Mouse (Mus musculus) activated CD4-positive, CD25-positive, alpha-beta regulatory T cell, adult 9 weeks (primary cell): ENCODE measurements around the gene Krtap9-3. TPM values are rescaled to one million over a fixed set of nuclear protein-coding genes. Genes with fewer than 3 reads are reported as not detected.

ENCODE experiments used
- polyA plus RNA-seq: library from polyadenylated mRNA; unstranded; fragments of 100-300 nt; shearing (Covaris generic); gene quantifications from one replicate; pipeline ENCODE4 v1.2.1, GENCODE M21; 2017

Krtap9-3 gene
- not detected for polyA plus RNA-seq

GRCm38 (mm10) chr11:99597742-99598141 is at the start of gene Krtap9-3:
TSS of gene Krtap9-3 (minus strand) at chr11:99598105.

DNA sequence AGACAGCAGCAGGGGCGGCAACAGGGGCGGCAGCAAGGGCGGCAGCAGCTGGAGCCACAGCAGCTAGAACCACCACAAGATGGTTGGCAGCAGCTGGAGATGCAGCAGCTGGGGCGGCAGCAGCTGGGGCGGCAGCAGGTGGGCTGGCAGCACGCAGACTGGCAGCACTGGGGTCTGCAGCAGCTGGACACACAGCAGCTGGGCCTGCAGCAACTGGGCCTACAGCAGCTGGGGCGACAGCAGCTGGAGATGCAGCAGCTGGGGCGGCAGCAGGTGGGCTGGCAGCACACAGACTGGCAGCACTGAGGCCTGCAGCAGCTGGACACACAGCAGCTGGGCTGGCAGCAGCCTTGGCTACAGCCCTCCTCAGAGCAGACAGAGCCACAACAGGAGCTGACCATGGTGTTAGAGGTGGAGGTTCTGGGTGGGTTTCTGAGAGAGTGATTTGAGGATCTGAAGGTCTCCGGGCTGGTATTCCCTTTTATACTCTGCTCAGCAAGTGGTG is 45.8 kb upstream of the Krtap9-3 start, which contains the start of gene Krtap4-7:
Gene Krtap4-7, minus strand, starts transcription at position 455 of the 505 bp plus-strand sequence.

DNA sequence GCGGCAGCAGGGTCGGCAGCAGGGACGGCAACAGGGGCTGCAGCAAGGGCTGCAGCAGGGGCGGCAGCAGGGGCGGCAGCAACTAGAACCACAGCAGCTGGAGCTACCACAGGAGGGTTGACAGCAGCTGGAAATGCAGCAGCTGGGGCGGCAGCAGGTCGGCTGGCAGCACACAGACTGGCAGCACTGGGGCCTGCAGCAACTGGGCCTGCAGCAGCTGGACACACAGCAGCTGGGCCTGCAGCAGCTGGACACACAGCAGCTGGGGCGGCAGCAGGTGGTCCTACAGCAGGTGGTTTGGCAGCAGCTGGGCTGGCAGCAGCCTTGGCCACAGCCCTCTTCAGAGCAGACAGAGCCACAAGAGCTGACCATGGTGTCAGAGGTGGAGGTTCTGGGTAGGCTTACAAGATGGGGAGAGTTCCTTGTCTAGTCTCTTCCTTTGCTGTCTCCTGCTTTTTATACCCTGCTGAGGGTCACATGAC is 36.8 kb upstream of the Krtap9-3 start, which contains the start of gene Krtap4-2:
Gene Krtap4-2, minus strand, starts transcription at position 432 of the 482 bp plus-strand sequence.

DNA sequence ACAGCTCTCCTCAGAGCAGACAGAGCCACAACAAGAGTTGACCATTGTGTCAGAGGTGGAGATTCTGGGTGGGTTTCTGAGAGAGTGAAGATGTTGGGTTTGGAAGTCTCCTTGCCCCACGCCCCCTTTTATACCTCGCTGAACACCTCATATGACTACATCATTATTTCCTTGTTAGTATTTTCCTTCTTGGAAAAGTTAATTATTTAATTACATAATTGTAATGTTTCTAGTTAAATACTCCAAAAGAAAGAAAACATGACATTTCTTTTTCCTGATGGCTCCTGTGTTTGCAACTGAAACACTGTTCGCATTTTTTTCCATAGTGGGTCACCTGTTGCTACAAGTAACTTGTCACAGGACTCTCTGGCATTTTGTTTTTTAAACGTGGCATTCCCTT is 30.2 kb upstream of the Krtap9-3 start, which contains the start of gene Krtap4-1:
Gene Krtap4-1, minus strand, starts transcription at position 101 of the 400 bp plus-strand sequence.

DNA sequence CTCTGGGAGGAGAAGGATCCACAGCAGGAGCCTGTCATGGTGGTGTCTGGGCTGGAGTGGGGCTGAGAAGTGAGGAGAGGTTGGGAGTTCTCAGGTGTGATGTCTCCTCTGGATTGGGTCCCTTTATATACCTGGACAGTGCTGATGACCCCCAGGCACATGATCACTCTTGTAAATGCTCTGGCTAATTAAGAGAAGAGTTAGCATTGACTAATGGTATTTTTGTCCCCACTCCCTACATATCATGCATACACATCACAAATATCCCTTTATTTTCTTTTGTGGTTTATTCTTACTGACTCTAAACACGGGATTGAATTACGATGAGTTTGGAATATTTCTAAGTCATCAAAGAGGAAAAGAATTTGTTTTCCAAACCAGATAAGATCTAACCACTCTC is 22.4 kb upstream of the Krtap9-3 start, which contains the start of gene Gm11562:
Gene Gm11562, minus strand, starts transcription at position 101 of the 400 bp plus-strand sequence.

DNA sequence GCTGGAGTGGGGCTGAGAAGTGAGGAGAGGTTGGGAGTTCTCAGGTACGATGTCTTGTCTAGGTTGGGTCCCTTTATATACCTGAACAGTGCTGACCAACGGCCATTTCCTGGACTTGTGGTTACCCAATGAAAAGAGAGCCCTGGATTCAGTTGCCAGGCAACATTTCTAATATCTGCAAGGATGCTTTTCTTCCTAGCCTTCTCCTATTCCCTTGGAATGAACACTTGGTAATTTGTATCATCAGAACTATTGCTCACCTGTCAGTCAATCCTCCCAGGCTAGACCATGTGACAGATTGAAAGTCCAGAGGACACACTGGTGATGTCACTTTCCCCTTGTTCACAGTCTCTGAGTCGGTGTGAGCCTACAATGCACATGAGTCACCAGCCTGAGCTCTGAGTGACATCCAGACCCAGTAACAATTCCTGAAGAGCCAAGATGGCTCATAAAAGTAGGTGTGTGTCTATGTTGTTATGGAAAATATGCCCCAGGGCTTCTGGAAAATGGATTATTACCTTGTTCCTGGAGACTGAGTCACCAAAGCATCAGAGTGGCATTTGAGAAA is 17.0 kb upstream of the Krtap9-3 start, which contains the start of gene Krtap2-4:
Gene Krtap2-4, minus strand, starts transcription at position 51 of the 568 bp plus-strand sequence.

DNA sequence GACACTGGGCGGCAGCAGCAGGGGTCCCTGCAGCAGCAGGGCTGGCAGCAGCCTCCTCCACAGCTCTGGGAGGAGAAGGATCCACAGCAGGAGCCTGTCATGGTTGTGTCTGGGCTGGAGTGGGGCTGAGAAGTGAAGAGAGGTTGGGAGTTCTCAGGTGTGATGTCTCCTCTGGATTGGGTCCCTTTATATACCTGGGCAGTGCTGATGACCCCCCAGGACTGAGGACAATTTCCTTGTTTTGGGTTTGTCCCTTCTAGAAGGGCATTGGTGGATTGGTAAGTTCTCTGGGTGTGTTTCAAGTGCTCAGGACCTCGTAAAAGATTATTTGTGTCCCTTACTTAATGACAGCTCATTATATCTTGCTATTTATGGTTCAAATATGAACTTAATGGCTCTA is 12.2 kb upstream of the Krtap9-3 start, which contains the start of gene Gm11937:
Gene Gm11937, minus strand, starts transcription at position 101 of the 400 bp plus-strand sequence.

DNA sequence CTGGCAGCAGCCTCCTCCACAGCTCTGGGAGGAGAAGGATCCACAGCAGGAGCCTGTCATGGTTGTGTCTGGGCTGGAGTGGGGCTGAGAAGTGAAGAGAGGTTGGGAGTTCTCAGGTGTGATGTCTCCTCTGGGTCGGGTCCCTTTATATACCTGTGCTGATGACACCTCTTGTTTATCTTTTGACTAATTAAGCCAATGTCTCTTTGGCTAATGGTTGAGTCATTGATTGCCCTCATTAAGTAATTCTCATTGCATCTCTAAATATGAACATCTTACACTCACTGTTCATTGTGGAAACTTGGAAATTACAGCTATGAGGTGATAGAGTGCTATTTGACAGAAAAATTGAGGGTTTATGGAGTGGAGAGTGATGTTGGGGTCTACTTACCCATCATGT is 5.3 kb upstream of the Krtap9-3 start, which contains the start of gene Gm11938:
Gene Gm11938, minus strand, starts transcription at position 101 of the 400 bp plus-strand sequence.

GRCm38 (mm10) chr11:99590981-99591380 is 6.9 kb downstream of the Krtap9-3 start, which contains the start of gene Krtap1-3:
TSS of gene Krtap1-3 (minus strand) at chr11:99591339.

DNA sequence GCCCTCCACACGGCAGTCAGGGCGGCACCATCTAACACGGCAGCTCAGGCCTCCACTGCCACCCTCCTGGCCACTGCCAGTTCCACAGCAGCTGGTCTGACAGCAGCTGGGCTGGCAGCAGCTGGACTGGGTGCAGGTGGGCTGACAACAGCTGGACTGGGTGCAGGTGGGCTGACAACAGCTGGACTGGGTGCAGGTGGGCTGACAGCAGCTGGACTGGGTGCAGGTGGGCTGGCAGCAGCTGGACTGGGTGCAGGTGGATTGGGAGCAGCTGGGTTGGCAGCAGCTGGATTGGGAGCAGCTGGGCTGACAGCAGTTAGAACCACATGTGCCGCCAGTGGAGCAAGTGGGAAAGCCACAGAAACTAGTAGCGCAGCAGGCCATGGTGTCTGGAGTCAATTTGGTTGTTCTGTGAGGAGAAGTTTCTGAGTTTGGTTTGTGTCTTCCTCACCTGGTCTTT is 14.6 kb downstream of the Krtap9-3 start, which contains the start of gene Krtap1-4:
Gene Krtap1-4, minus strand, starts transcription at position 410 of the 460 bp plus-strand sequence.

GRCm38 (mm10) chr11:99580636-99581035 is 17.3 kb downstream of the Krtap9-3 start, which contains the start of gene Krtap1-5:
TSS of gene Krtap1-5 (minus strand) at chr11:99581016.

GRCm38 (mm10) chr11:99566530-99566929 is 31.4 kb downstream of the Krtap9-3 start, which contains the start of gene Krtap3-1:
TSS of gene Krtap3-1 (minus strand) at chr11:99566630.

GRCm38 (mm10) chr11:99559366-99559765 is 38.5 kb downstream of the Krtap9-3 start, which contains the start of gene Gm11939:
TSS of gene Gm11939 (minus strand) at chr11:99559466.

DNA sequence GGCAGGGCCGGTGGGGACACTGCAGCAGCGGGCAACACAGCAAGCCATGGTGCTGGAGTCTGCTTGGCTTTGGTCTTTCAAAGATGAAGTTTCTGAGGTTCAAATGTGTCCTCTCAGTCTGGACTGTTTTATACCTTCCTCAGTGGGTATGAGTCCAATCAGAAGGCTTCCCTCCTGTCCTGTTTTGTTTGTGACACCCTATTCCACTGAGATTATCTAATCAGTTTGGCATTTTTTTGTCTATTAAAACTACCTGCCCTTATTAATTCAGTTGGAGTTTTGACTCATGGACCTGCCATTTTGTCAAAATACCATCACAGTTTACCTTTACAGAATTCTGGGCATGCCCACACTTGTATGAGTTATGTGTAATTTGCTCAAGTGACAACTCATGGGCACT is 41.2 kb downstream of the Krtap9-3 start, which contains the start of gene Krtap3-2:
Gene Krtap3-2, minus strand, starts transcription at position 101 of the 400 bp plus-strand sequence.

GRCm38 (mm10) chr11:99550765-99551164 is 47.1 kb downstream of the Krtap9-3 start, which contains the start of gene Krtap3-3:
TSS of gene Krtap3-3 (minus strand) at chr11:99550865.

Other genes with a start within 250 kb of the Krtap9-3 start
- not detected for gene Krt27, start 247.0 kb downstream of the Krtap9-3 start, polyA plus RNA-seq
- not detected for gene Krt28, start 223.2 kb downstream of the Krtap9-3 start, polyA plus RNA-seq
- 12.6 TPM for gene Krt10, start 208.7 kb downstream of the Krtap9-3 start, polyA plus RNA-seq
- gene Krt12, start 175.8 kb downstream of the Krtap9-3 start, polyA plus RNA-seq, result not detected
- gene Krt20, start 160.0 kb downstream of the Krtap9-3 start, polyA plus RNA-seq, result not detected
- gene Krt23, start 105.0 kb downstream of the Krtap9-3 start, polyA plus RNA-seq, result not detected
- not detected for gene Krt39, start 76.8 kb downstream of the Krtap9-3 start, polyA plus RNA-seq
- gene Krt40, start 54.9 kb downstream of the Krtap9-3 start, polyA plus RNA-seq, result not detected
- not detected for gene Krtap3-3, start 47.2 kb downstream of the Krtap9-3 start, polyA plus RNA-seq
- not detected for gene Krtap3-2, start 41.3 kb downstream of the Krtap9-3 start, polyA plus RNA-seq
- gene Gm11939, start 38.6 kb downstream of the Krtap9-3 start, polyA plus RNA-seq, result not detected
- gene Krtap3-1, start 31.5 kb downstream of the Krtap9-3 start, polyA plus RNA-seq, result not detected
- not detected for gene Krtap1-5, start 17.1 kb downstream of the Krtap9-3 start, polyA plus RNA-seq
- not detected for gene Krtap1-4, start 14.5 kb downstream of the Krtap9-3 start, polyA plus RNA-seq
- gene Krtap1-3, start 6.8 kb downstream of the Krtap9-3 start, polyA plus RNA-seq, result not detected
- gene Gm11938, start 5.2 kb upstream of the Krtap9-3 start, polyA plus RNA-seq, result not detected
- gene Gm11937, start 12.1 kb upstream of the Krtap9-3 start, polyA plus RNA-seq, result not detected
- gene Krtap2-4, start 16.7 kb upstream of the Krtap9-3 start, polyA plus RNA-seq, result not detected
- not detected for gene Gm11562, start 22.3 kb upstream of the Krtap9-3 start, polyA plus RNA-seq
- not detected for gene Krtap4-1, start 30.1 kb upstream of the Krtap9-3 start, polyA plus RNA-seq
- not detected for gene Krtap4-2, start 37.0 kb upstream of the Krtap9-3 start, polyA plus RNA-seq
- gene Krtap4-7, start 46.0 kb upstream of the Krtap9-3 start, polyA plus RNA-seq, result not detected
- gene Gm11555, start 52.1 kb upstream of the Krtap9-3 start, polyA plus RNA-seq, result not detected
- not detected for gene Gm11563, start 60.9 kb upstream of the Krtap9-3 start, polyA plus RNA-seq
- gene Krtap4-6, start 67.9 kb upstream of the Krtap9-3 start, polyA plus RNA-seq, result not detected
- not detected for gene Gm14190, start 92.6 kb upstream of the Krtap9-3 start, polyA plus RNA-seq
- gene Gm14180, start 136.2 kb upstream of the Krtap9-3 start, polyA plus RNA-seq, result not detected
- gene Gm11595, start 174.8 kb upstream of the Krtap9-3 start, polyA plus RNA-seq, result not detected
- gene Krtap4-8, start 182.6 kb upstream of the Krtap9-3 start, polyA plus RNA-seq, result not detected
- gene Krtap4-9, start 187.1 kb upstream of the Krtap9-3 start, polyA plus RNA-seq, result not detected
- not detected for gene Gm11596, start 195.4 kb upstream of the Krtap9-3 start, polyA plus RNA-seq
- gene Gm11569, start 200.8 kb upstream of the Krtap9-3 start, polyA plus RNA-seq, result not detected
- gene Gm11554, start 206.3 kb upstream of the Krtap9-3 start, polyA plus RNA-seq, result not detected
- not detected for gene Krtap4-13, start 211.8 kb upstream of the Krtap9-3 start, polyA plus RNA-seq
- not detected for gene Gm11564, start 217.6 kb upstream of the Krtap9-3 start, polyA plus RNA-seq
- gene 2300003K06Rik, start 240.0 kb upstream of the Krtap9-3 start, polyA plus RNA-seq, result not detected